Mouse (Mus musculus): ENCODE data around the gene D2hgdh.

- TF ChIP-seq CTCF (IDR thresholded peaks at IDR 0.05; ENCODE audit: control insufficient read depth, insufficient read depth, low read length), result no peak
- TF ChIP-seq POLR2A (IDR thresholded peaks at IDR 0.05; ENCODE audit: borderline replicate concordance, control insufficient read depth, low read depth, low read length), result no peak
Measured at GRCm38 (mm10) chr1:93824609-93825008, at the start of gene D2hgdh.

All from bone marrow, adult 2 months (tissue).